Mouse (Mus musculus) midbrain, postnatal 0 days (tissue): ENCODE measurements around the gene Nanos3. TPM values are rescaled to one million over a fixed set of nuclear protein-coding genes. Genes with fewer than 3 reads are reported as not detected.

Experiments
- ATAC-seq: fragments of 200-750 bp; cut with Nextera tagmentation; 2 replicates; pipeline ENCODE4 v1.8.0; 2017; ENCODE audit warnings: moderate number of reproducible peaks, mild to moderate bottlenecking, moderate TSS enrichment, moderate library complexity; ENCODE audit not compliant: low FRiP score
- DNase-seq: peaks from one replicate; pipeline ENCODE4 v3.0.0-alpha.2; 2015; ENCODE audit warnings: low spot score
- H3K27ac ChIP-seq: fragments of 300-500 bp; sonication (generic); 2 replicates; pipeline ENCODE4 v1.5.1; 2014; ENCODE audit warnings: low read depth, mild to moderate bottlenecking, low read length, mixed read lengths
- H3K27me3 ChIP-seq: fragments of 300-500 bp; sonication (generic); 2 replicates; pipeline ENCODE4 v1.6.1; 2014; ENCODE audit warnings: low read length, control low read depth, mixed read lengths; ENCODE audit not compliant: insufficient read depth
- H3K36me3 ChIP-seq: fragments of 300-500 bp; sonication (generic); 2 replicates; pipeline ENCODE4 v1.6.1; 2014; ENCODE audit warnings: low read length, control low read depth, mixed read lengths; ENCODE audit not compliant: insufficient read depth
- H3K4me1 ChIP-seq: fragments of 300-500 bp; sonication (generic); 2 replicates; pipeline ENCODE4 v1.6.1; 2014; ENCODE audit warnings: mild to moderate bottlenecking, control low read depth, antibody characterized with exemption, low read length, mixed read lengths; ENCODE audit not compliant: insufficient read depth
- H3K4me2 ChIP-seq: fragments of 300-500 bp; sonication (generic); 2 replicates; pipeline ENCODE4 v1.6.1; 2014; ENCODE audit warnings: low read depth, mild to moderate bottlenecking, low read length, mixed read lengths; ENCODE audit not compliant: poor library complexity, severe bottlenecking
- H3K4me3 ChIP-seq: fragments of 300-500 bp; sonication (generic); 2 replicates; pipeline ENCODE4 v1.5.1; 2014; ENCODE audit warnings: low read depth, mild to moderate bottlenecking, low read length, moderate library complexity
- H3K9ac ChIP-seq: fragments of 300-500 bp; sonication (generic); replicated peaks from 2 replicates; pipeline ENCODE4 v1.6.1; 2014; ENCODE audit warnings: mild to moderate bottlenecking, low read length, moderate library complexity, mixed read lengths; ENCODE audit not compliant: poor library complexity, severe bottlenecking
- H3K9me3 ChIP-seq: fragments of 300-500 bp; sonication (generic); 2 replicates; pipeline ENCODE4 v1.6.1; 2016; ENCODE audit warnings: low read length, control low read depth
- CTCF ChIP-seq: IDR thresholded peaks from 2 replicates; pipeline ENCODE4 v1.5.1; 2016; ENCODE audit warnings: antibody characterized with exemption, mild to moderate bottlenecking
- WGBS: fragments of 180-500 bp; shearing (Covaris S2); extraction: QIAGEN DNeasy Blood & Tissue Kit; methylation state at CpG from one replicate; pipeline ENCODE4 v1.1.7; 2014; 5-methylcytosine and 5-hydroxymethylcytosine counted together
- polyA plus RNA-seq: library from polyadenylated mRNA; unstranded; fragments of >200 nt; fragmentation: Nextera tagmentation; extraction: Ambion mirVana; gene quantifications from 2 replicates; pipeline ENCODE4 v1.2.1, GENCODE M21; 2015
- total RNA-seq: library from RNA; depleted of rRNA; stranded (reverse); fragments of >200 nt; gene quantifications from 2 replicates; pipeline ENCODE4 v1.2.3, GENCODE M21; 2014

The Nanos3 gene
- total and polyA plus RNA-seq, 2 experiments from 2014 or later, result 0.27 to 15.3 TPM

DNA sequence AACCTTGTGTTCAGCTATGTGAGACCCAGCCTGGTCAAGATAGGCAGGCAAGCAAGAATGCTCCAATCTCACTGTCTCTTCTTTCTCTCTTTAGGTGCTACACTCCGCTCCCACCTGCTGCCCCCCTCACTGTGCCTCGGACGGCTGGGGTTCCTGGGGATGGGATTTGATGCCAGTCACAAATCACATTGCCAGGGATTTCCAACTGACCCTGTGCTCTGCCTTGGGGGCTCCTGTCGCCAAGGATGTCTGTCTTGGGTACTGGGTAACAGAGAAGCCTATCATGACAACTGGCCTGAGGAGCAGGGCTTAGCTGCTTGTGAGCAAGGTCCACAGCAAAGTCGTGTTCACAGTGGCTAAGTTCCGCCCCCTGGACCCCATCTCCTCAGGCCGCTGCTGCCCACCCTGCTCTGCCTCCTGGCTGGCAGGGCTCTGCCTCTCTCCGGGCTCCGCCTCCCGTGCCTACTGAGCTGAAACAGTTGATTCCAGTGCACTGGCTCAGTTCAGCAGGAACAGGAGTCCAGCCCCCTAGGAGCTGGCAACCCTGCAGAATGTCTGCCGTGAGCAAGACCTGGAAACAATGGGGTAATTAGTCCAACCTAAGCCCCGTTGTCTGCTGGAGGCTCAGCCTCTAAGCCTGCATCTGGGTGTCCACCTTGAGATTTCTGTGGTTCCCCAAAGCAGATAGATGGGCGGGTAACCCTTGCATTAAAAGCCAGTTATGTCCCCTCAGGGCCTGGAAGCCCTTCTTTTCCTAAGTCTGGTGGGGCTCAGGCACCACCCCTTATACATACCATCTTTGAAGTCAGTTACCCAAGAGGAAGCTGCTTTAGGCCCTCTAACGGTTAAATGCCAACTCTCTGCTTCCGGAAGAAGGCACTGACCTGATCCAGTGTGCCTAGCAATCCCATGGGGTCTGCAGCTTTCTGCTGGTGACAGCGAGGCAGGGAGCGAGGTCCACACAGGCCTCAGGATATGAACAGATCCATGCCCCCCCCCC lies 23.7 kb upstream of the Nanos3 start:
- Histone ChIP-seq H3K27me3 (no peaks in the 10 kb centered on the region), H3K4me3 (no peak overlapping the region), H3K4me1 (peaks cover 3% of the 10 kb centered on the region; the same call in 1 of the 2 replicates), H3K9me3 (no peaks in the 10 kb centered on the region), H3K36me3 (peaks cover 24% of the 10 kb centered on the region), H3K27ac (no peak overlapping the region), H3K9ac (0 out of 2 replicates have a peak overlapping the region, but pooled peaks have one; percentile 36), H3K4me2 (no peak overlapping the region)
- WGBS, result 30% methylated on average over 17 of the region's 17 CpGs
- no peak for ATAC-seq
- no peak for TF ChIP-seq CTCF
- peak; percentile 26 for DNase-seq

GRCm38 (mm10) chr8:84207811-84208210 lies 22.8 kb upstream of the Nanos3 start:
- no peaks in the 10 kb centered on the region for H3K27me3 ChIP-seq
- TF ChIP-seq CTCF, result no peak
- 0 out of 2 replicates have a peak overlapping the region, but pooled peaks have one; percentile 36 for H3K9ac ChIP-seq
- H3K4me3 ChIP-seq, result no peak overlapping the region
- no peak overlapping the region for H3K4me2 ChIP-seq
- H3K27ac ChIP-seq, result 0 out of 2 replicates have a peak overlapping the region, but pooled peaks have one; percentile 32
- ATAC-seq (no peak), DNase-seq (no peak)
- WGBS, result 61% methylated on average over 7 of the region's 7 CpGs
- H3K4me1 ChIP-seq, result peaks cover 3% of the 10 kb centered on the region; the same call in 1 of the 2 replicates
- no peaks in the 10 kb centered on the region for H3K9me3 ChIP-seq
- peaks cover 18% of the 10 kb centered on the region for H3K36me3 ChIP-seq

DNA sequence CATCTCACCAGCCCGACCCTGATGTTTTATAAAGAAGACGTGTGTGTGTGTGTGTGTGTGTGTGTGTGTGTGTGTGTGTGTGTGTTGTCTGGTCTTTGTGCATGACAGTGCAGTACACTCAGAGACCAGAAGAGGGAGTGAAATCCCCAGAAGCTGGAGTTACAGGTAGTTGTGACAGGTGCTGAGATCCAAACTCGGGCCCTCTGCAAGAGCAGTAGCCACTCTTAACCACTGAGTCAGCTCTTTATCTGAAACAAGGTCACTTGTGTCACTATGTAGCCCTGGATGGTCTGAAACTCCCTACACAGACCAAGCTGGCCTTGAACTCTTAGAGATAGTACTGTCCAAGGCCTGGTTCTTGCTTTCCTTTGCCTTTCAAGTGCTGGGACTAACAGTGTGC lies 21.6 kb upstream of the Nanos3 start:
- H3K27ac ChIP-seq, result no peak overlapping the region
- H3K4me1 ChIP-seq, result peaks cover 3% of the 10 kb centered on the region; the same call in 1 of the 2 replicates
- no peak overlapping the region for H3K4me2 ChIP-seq
- H3K9ac ChIP-seq, result no peak overlapping the region
- DNase-seq (no peak), ATAC-seq (no peak)
- H3K36me3 ChIP-seq, result peaks cover 8% of the 10 kb centered on the region
- no peaks in the 10 kb centered on the region for H3K27me3 ChIP-seq
- H3K4me3 ChIP-seq, result no peak overlapping the region
- no peak; the same call in 1 of the 2 replicates for TF ChIP-seq CTCF
- H3K9me3 ChIP-seq, result no peaks in the 10 kb centered on the region
- WGBS, result 91% methylated on average over 3 of the region's 3 CpGs

DNA sequence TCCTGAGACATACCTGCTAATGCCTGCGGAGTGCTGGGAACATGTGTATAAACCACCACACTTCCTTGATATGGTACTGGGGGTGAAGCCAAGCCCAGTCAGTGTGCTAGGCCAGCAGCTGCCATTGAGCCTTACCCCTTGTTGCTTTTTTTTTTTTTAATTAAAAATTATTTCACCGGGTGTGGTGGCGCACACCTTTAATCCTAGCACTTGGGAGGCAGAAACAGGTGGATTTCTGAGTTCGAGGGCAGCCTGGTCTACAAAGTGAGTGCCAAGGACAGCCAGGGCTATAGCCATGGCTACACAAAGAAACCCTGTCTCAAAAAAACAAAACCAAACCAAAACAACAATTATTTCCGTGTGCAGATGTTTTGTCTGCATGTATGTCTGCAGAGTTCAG lies 20.1 kb upstream of the Nanos3 start:
- no peak overlapping the region for H3K9ac ChIP-seq
- no peaks in the 10 kb centered on the region for H3K9me3 ChIP-seq
- no peak for DNase-seq
- WGBS, result 90% methylated on average over 5 of the region's 5 CpGs
- no peak overlapping the region for H3K4me3 ChIP-seq
- no peaks in the 10 kb centered on the region for H3K27me3 ChIP-seq
- no peak overlapping the region for H3K4me2 ChIP-seq
- no peak for TF ChIP-seq CTCF
- no peak for ATAC-seq
- peaks cover 3% of the 10 kb centered on the region; the same call in 1 of the 2 replicates for H3K4me1 ChIP-seq
- no peaks in the 10 kb centered on the region for H3K36me3 ChIP-seq
- no peak overlapping the region for H3K27ac ChIP-seq

- ATAC-seq (0 out of 2 replicates have a peak, but pooled peaks have one; percentile 3), DNase-seq (no peak)
- H3K4me2 ChIP-seq, result peak overlapping the region; percentile 56
- H3K27ac ChIP-seq, result peak overlapping the region; percentile 65
- no peaks in the 10 kb centered on the region for H3K27me3 ChIP-seq
- no peaks in the 10 kb centered on the region for H3K9me3 ChIP-seq
- H3K4me1 ChIP-seq, result peaks cover 3% of the 10 kb centered on the region; the same call in 1 of the 2 replicates
- no peaks in the 10 kb centered on the region for H3K36me3 ChIP-seq
- 58% methylated on average over 13 of the region's 13 CpGs for WGBS
- peak overlapping the region; percentile 24; the same call in 1 of the 2 replicates for H3K9ac ChIP-seq
- TF ChIP-seq CTCF, result peak; percentile 60
- peak overlapping the region; percentile 33 for H3K4me3 ChIP-seq
Measured at GRCm38 (mm10) chr8:84203975-84204772, 19.2 kb upstream of the Nanos3 start.
